Mouse (Mus musculus) macrophage (primary cell): ENCODE results near the gene Adamtsl5. TPM values are rescaled to one million over a fixed set of nuclear protein-coding genes. Genes with fewer than 3 reads are reported as not detected.

Experiments used
- H3K27ac ChIP-seq: fragments of 350-480 bp; formaldehyde crosslinking; 2 replicates; pipeline ENCODE4 v1.9.0; 2021
- H3K36me3 ChIP-seq: fragments of 350-480 bp; formaldehyde crosslinking; 2 replicates; pipeline ENCODE4 v1.9.0; 2021; ENCODE audit errors: inconsistent target
- H3K4me3 ChIP-seq: fragments of 350-480 bp; formaldehyde crosslinking; 2 replicates; pipeline ENCODE4 v1.9.0; 2021; ENCODE audit errors: inconsistent target
- H3K79me2 ChIP-seq: fragments of 350-480 bp; formaldehyde crosslinking; 2 replicates; pipeline ENCODE4 v1.9.0; 2021; ENCODE audit errors: inconsistent target
- WGBS: methylation state at CpG from one replicate; pipeline ENCODE4 v1.1.7; 2026; ENCODE audit warnings: inconsistent platforms; ENCODE audit not compliant: missing documents; 5-methylcytosine and 5-hydroxymethylcytosine counted together
- polyA plus RNA-seq: library from polyadenylated mRNA; stranded (reverse); fragments of 250-400 nt; gene quantifications from 3 replicates; pipeline ENCODE4 v1.2.4, GENCODE M21; 2018; ENCODE audit warnings: inconsistent platforms

Gene Adamtsl5
- polyA plus RNA-seq, 1 experiment from 2014 or later, result 4.7 TPM

DNA sequence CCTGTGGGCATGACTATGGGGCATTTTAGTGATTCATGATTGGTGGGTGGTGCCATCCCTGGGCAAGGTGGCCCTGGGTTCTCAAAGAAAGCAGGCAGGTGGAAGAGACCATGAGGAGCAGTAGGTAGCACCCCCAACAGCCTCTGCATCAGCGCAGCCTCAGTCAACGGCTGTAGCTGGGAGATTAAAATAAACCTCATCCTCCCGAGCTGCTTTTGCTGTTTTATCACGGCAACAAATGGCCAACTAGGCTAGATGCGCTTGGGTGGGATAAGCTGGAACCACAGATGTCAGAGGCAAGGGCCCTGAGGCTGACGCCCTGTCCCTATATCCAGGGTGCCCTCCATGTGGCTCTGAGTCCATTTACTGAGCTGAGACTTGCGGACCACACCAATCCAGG is 36.5 kb upstream of the Adamtsl5 start:
- 93% methylated on average over 7 of the region's 7 CpGs for WGBS
- Histone ChIP-seq H3K79me2 (peaks cover 37% of the 10 kb centered on the region; the same call in 1 of the 2 replicates), H3K27ac (no peak overlapping the region), H3K4me3 (no peak overlapping the region), H3K36me3 (no peaks in the 10 kb centered on the region)

DNA sequence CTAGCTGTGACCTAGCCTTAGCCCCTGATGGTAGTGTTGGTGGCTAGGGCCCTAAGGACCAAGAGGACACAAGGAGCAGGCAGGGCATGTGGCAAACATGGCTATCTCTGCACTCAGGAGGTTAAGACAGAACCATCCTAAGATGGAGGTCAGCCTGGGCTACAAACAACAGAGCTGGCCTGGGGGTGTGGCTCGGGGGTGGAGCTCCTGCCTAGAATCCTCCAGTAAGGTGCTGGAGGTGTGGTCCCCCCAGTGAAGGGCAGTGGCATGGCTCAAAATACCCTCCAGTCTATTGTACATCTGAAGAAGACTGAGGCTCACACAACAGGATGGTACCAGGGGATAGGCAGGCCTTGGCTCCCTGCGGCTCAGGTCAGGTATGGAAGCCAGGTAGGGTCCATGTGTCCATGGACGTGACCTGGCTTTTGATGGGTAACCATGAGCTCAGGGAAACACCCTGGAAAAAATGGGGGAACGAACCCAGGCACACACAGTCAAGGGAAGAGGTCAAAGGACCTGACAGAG is 36.0 kb upstream of the Adamtsl5 start:
- no peak overlapping the region for H3K27ac ChIP-seq
- H3K4me3 ChIP-seq, result no peak overlapping the region
- WGBS, result 74% methylated on average over 4 of the region's 4 CpGs
- H3K79me2 ChIP-seq, result peaks cover 37% of the 10 kb centered on the region; the same call in 1 of the 2 replicates
- H3K36me3 ChIP-seq, result no peaks in the 10 kb centered on the region

DNA sequence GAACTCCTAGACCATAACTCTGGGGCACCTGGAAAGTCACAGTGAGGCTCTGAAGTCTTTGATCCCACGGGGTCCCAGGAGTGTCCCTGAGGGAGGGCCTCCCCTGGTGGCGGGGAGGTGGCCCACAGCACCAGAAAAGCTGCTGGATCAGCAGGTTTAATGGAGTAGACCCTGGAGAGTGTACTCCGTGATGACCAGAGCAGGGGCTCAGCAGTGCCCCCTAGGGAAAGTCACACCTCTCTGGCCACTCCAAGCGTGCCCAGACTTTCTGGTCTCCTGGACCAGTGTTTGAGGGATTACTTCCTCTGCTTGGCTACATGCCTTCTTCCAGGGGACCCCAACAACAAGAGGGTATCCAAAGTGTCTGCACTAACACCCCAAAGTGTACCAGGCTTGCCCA is 35.2 kb upstream of the Adamtsl5 start:
- 88% methylated on average over 4 of the region's 4 CpGs for WGBS
- H3K27ac ChIP-seq, result no peak overlapping the region
- H3K79me2 ChIP-seq, result peaks cover 37% of the 10 kb centered on the region; the same call in 1 of the 2 replicates
- H3K4me3 ChIP-seq, result no peak overlapping the region
- no peaks in the 10 kb centered on the region for H3K36me3 ChIP-seq

- H3K27ac ChIP-seq, result no peak overlapping the region
- no peaks in the 10 kb centered on the region for H3K36me3 ChIP-seq
- 99% methylated on average over 7 of the region's 7 CpGs for WGBS
- no peak overlapping the region for H3K4me3 ChIP-seq
- peaks cover 37% of the 10 kb centered on the region; the same call in 1 of the 2 replicates for H3K79me2 ChIP-seq
Observed at GRCm38 (mm10) chr10:80382641-80383365, 34.6 kb upstream of the Adamtsl5 start.

DNA sequence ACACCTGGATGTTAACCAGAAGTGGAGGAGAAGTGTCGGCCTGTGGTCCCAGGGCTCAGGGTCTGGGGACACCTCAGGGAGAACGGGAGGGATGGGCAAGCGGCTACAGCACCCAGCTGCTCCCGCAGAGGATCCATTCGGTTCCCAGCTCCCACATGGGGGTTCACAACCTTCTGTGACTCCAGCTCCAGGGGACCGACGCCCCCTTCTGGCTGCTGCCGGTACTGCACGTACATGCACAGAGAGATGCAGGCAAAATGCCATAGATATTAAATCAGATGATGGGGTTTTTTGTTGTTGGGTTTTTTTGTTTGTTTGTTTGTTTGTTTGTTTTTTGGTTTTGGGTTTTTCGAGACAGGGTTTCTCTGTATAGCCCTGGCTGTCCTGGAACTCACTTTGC is 29.5 kb upstream of the Adamtsl5 start:
- Histone ChIP-seq H3K27ac (no peak overlapping the region), H3K4me3 (no peak overlapping the region), H3K36me3 (no peaks in the 10 kb centered on the region), H3K79me2 (no peaks in the 10 kb centered on the region)
- WGBS, result 55% methylated on average over 10 of the region's 10 CpGs

GRCm38 (mm10) chr10:80376160-80376559 is 27.9 kb upstream of the Adamtsl5 start:
- Histone ChIP-seq H3K4me3 (no peak overlapping the region), H3K27ac (no peak overlapping the region), H3K79me2 (no peaks in the 10 kb centered on the region), H3K36me3 (no peaks in the 10 kb centered on the region)
- WGBS, result 0% methylated on average over 7 of the region's 7 CpGs

GRCm38 (mm10) chr10:80374063-80374462 is 25.9 kb upstream of the Adamtsl5 start:
- Histone ChIP-seq H3K79me2 (no peaks in the 10 kb centered on the region), H3K27ac (no peak overlapping the region), H3K4me3 (no peak overlapping the region), H3K36me3 (no peaks in the 10 kb centered on the region)
- WGBS, result 40% methylated on average over 5 of the region's 6 CpGs

GRCm38 (mm10) chr10:80372706-80373105 is 24.5 kb upstream of the Adamtsl5 start:
- H3K27ac ChIP-seq, result no peak overlapping the region
- WGBS, result 92% methylated on average over 6 of the region's 6 CpGs
- H3K79me2 ChIP-seq, result no peaks in the 10 kb centered on the region
- no peaks in the 10 kb centered on the region for H3K36me3 ChIP-seq
- H3K4me3 ChIP-seq, result no peak overlapping the region

DNA sequence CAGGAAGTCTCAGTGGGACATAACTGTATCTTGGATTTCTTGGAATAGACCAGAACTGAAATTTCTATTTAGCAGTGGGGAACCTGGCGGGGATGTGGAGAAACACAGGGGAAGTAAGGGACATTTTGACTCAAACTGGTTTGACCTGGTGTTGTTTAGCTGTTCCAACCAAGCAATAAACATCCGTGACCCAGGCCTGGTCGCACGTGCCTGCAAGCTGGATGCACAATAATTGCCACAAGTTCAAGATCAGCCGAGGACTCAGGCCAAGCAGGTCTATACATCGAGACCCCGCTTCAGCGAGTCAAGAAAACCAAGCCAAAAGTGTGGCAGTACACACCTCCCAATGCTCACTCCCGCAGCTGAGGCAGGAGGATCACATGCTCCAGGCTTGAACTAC is 23.8 kb upstream of the Adamtsl5 start:
- 73% methylated on average over 9 of the region's 9 CpGs for WGBS
- Histone ChIP-seq H3K27ac (no peak overlapping the region), H3K36me3 (no peaks in the 10 kb centered on the region), H3K4me3 (no peak overlapping the region), H3K79me2 (no peaks in the 10 kb centered on the region)

DNA sequence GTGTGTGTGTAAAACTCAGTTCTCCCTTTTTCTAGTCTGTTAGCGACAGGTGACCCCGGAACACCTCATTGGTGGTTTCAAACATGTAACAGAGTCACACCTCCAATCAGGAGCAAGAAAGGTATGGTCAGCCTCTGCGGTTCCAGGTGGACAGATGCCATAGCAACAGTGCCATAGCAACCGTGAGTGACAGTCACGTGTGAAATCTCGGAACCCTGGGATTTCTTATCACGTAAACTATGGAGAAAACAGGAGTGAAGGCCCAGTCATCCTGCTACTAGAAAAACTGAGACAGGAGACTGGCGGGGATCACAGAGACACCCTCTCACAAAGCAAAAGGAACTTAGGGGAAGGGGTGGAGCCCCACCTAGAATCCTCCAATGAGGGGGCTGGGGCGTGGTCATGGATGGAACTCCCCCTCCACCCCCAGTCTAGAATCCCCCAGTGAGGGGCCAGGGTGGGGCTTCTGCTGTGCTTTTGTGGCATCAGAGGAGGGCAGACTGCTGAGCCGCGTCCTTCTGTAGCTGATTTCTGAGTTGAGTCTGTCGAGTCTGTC is 23.3 kb upstream of the Adamtsl5 start:
- Histone ChIP-seq H3K4me3 (no peak overlapping the region), H3K27ac (no peak overlapping the region), H3K36me3 (no peaks in the 10 kb centered on the region), H3K79me2 (no peaks in the 10 kb centered on the region)
- 9% methylated on average over 12 of the region's 12 CpGs for WGBS

DNA sequence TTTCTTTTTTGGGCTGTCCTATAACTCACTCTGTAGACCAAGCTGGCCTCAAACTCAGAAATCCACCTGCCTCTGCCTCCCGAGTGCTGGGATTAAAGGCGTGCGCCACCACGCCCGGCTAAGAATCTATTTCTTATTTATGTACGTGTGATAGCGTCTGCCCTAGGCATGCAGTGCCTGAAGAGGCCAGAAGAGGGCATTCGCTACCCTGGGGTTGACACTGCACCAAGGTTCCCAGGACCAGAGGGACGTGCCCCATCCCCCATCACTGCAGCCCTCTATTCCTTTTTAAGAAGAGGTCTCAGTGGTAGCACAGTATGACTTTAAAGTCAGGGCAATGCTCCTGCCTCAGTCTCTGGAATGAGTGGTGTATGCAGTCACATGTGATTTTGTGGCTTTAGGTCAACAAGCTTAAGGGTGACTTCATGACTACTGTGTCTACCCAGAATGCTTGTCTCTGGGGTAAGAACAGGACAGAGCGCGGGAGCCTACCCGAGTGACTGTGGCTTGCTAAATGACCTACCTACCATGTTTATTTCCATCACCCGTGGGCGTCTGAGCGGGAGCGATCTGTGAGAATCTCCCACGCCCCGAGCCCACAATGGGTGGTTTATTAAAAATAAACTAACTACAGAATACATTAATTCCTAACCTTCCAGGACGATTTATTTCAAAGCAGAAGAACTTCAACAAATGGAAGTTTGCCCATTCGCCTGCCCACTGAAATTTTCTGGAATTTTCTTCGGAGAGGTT is 22.0 kb upstream of the Adamtsl5 start:
- Histone ChIP-seq H3K36me3 (no peaks in the 10 kb centered on the region), H3K27ac (no peak overlapping the region), H3K4me3 (no peak overlapping the region), H3K79me2 (no peaks in the 10 kb centered on the region)
- 83% methylated on average over 21 of the region's 21 CpGs for WGBS

DNA sequence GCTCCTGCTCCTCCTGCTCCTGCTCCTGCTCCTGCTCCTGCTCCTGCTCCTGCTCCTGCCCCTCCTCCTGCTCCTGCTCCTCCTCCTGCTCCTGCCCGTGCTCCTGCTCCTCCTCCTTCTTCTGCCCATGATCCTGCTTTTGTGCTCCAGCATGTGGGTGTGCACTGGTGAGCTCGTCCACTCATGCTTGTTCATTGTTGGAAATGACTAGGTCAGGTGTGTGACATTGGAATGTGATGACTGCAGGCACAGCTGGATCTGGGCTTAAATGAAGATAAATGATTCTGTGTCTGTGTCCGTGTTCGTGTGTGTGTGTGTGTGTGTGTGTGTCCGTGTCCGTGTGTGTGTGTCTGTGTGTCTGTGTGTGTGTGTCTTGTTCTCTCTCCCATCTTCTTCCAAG is 20.2 kb upstream of the Adamtsl5 start:
- Histone ChIP-seq H3K79me2 (no peaks in the 10 kb centered on the region), H3K36me3 (no peaks in the 10 kb centered on the region), H3K27ac (no peak overlapping the region), H3K4me3 (no peak overlapping the region)
- WGBS, result 91% methylated on average over 6 of the region's 6 CpGs

DNA sequence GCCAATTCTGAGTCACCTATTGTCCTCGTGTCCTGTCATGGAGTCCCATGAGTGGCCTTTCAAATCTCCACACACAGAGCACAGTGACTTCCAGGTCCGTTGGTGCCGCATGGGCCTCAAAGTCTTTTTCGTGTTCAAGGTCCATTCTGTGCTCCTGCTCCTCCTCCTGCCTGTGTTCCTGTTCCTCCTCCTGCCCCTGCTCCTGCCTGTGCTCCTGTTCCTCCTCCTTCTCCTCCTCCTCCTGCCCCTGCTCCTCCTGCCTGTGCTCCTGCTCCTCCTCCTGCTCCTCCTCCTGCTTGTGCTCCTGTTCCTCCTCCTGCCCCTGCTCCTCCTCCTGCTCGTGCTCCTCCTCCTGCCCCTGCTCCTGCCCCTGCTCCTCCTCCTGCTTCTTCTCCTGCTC is 19.7 kb upstream of the Adamtsl5 start:
- H3K79me2 ChIP-seq, result no peaks in the 10 kb centered on the region
- no peak overlapping the region for H3K4me3 ChIP-seq
- no peak overlapping the region for H3K27ac ChIP-seq
- WGBS, result 58% methylated on average over 4 of the region's 5 CpGs
- H3K36me3 ChIP-seq, result no peaks in the 10 kb centered on the region

DNA sequence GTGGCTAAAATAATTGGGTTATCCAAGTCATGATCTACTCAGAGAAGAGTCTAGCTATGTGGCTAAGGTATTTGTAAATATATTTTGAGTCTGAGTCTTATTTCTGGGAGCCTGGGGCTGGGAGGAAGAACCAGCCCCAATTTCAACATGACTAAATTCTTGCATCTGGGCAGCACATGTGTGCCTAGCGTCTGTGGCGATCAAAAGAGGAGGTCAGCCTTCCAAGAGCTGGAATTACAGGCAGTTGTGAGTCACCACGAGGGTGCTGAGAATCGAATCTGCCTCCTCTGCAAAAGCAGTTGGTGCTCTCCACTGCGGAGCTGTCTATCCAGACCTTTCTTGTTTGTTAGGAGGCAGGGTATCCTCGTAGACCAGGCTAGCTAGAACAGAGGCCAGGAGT is 17.5 kb upstream of the Adamtsl5 start:
- H3K27ac ChIP-seq, result no peak overlapping the region
- WGBS, result 81% methylated on average over 6 of the region's 6 CpGs
- no peak overlapping the region for H3K4me3 ChIP-seq
- no peaks in the 10 kb centered on the region for H3K79me2 ChIP-seq
- no peaks in the 10 kb centered on the region for H3K36me3 ChIP-seq

DNA sequence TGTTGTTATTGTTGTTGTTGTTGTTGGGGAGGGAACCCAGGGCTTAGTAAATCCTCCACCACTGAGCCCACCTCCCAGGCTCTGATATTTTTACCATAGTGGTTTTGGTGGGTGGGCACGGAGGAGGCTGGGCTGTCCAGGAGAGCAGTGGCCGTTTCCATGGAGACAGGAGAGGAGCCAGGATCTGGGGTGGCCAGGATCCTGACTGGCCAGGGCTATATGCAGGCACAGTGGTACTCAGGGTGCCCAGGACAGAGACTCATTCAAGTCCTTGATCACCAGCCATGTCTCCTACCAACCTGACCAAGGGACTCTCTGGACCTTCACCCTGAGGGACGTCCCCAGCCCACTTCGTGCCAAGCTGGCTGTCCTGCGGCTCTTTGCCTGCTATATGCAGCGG is 15.5 kb upstream of the Adamtsl5 start:
- H3K36me3 ChIP-seq, result no peaks in the 10 kb centered on the region
- no peak overlapping the region for H3K27ac ChIP-seq
- WGBS, result 57% methylated on average over 6 of the region's 6 CpGs
- no peak overlapping the region for H3K4me3 ChIP-seq
- no peaks in the 10 kb centered on the region for H3K79me2 ChIP-seq
